Mouse (Mus musculus) NIH3T3 (cell line): ENCODE data around the gene Otop1.
A peak's percentile ranks its signal among the peaks of the same experiment; 100 is the strongest.

Source experiments
- DNase-seq: peaks from one replicate; pipeline ENCODE4 v3.0.0-alpha.2; 2012; ENCODE audit warnings: low read depth

Gene Otop1

GRCm38 (mm10) chr5:38275771-38276170, at the start of gene Otop1:
Gene Otop1, plus strand, starts transcription at chr5:38275972.
- no peak for DNase-seq

GRCm38 (mm10) chr5:38235422-38235821, 40.4 kb upstream of the Otop1 start:
- peak; percentile 62 for DNase-seq

- no peak for DNase-seq
These were observed 39.1 kb upstream of the Otop1 start for GRCm38 (mm10) chr5:38236627-38237026.

GRCm38 (mm10) chr5:38240727-38241472, 34.9 kb upstream of the Otop1 start:
- peak; percentile 17 for DNase-seq

- no peak for DNase-seq
These were observed 34.3 kb upstream of the Otop1 start for GRCm38 (mm10) chr5:38241473-38241834.

- DNase-seq = no peak
These were observed 33.8 kb upstream of the Otop1 start for GRCm38 (mm10) chr5:38241966-38242365.

- DNase-seq = peak; percentile 45
These were observed 20.6 kb upstream of the Otop1 start for GRCm38 (mm10) chr5:38255195-38255594.

DNA sequence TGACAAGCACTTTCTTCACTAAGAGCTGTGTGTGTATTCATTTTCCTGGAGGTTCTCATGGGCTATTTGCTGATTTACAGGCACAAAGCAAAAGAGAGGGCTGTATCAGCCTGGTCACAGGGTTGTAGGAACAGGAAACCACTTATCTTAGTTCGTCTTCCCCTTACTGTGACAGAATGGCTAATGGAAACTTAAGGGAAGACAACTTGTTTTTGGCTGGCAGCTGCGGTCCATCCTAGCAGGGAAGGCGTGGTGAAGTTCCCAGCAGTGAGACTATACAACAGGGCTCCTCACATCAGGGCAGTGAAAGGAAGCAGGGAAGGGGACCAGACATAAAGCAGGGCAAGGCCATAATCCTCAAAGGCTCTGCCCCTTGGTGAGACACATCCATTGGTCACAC, 20.1 kb upstream of the Otop1 start:
- DNase-seq = no peak

DNA sequence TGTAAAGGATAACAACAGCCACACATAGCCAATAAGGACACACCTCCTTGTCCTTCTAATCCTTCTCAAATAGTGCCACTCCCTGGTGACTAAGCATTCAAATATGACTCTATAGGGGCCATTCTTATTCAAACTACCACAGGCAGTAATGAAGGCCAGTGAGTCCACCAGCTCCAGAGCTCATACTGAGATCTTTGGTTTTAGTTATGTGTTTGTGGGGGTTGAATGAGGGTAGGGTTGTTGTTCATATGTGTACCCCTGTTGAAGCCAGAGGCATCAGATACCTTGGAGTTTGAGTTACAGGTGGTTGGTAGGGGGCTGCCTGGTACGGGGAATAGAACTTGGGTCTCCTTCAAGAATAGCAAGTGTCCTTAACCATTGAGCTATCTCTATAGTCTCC, 19.2 kb upstream of the Otop1 start:
- DNase-seq = no peak

DNA sequence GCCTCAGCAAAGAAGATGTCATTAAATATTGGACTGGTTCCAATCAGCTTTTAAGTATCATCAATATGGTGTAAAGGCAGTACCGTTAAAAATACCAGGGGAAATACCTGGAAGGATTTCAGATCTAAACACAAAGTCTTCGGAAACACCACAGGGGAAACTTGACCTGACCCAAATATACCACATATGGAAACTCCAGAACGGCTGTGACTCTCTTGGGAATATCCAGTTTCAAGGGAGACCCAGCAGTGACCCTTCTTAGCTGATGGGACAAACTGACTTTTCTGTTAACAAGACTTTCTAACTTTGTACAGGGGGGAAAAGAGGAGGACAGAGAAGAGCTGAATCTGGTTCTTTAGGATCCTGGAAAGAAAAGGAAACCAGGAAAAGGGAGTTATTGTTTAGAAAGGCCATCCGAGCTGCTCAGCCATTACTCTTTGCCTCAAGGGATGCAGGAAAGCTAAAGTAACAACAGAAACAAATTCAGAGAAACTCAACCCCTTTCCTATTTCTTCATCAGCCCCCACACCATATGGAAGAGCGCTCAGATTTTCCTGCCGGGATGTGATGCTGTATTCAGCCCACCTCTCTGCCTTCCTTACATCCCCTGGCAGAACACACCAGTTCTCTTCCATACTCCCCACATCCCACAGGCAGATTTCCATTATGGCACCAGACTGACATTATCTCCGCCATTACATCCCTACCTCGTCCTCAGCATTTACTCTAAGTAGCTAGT, 17.6 kb upstream of the Otop1 start:
- no peak for DNase-seq

- no peak for DNase-seq
These were observed 17.0 kb upstream of the Otop1 start for GRCm38 (mm10) chr5:38258773-38259146.

DNA sequence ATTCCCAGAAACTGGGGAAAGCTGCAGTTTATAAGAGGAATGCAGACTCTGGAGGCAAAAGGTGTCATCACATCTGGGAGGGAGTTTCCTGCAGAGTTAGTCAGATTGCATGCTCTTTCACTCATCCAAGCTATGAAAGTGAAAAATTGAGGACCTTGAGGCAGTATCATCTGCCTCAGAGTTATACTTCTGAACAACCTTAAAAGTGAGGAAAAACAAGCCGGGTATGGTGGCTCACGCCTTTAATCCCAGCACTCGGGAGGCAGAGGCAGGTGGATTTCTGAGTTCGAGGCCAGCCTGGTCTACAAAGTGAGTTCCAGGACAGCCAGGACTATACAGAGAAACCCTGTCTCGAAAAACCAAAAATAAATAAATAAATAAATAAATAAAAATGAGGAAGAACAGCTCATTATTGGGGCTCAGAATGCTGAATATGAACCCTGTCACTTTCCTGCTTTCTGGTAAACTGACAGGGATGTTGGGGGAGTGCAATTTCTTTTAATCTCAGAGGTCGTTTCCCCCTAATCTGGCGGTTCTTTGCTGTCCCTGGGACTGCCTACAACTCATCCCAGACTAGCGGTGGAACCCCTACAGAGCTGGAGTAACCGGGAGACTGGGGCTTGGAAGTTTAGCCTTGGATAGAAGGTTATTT, 16.2 kb upstream of the Otop1 start:
- DNase-seq = peak; percentile 21

- DNase-seq = peak; percentile 79
These were observed 15.6 kb upstream of the Otop1 start, which contains the start of gene Tmem128 for GRCm38 (mm10) chr5:38260107-38260682. Gene Tmem128, plus strand, starts transcription at chr5:38260185.

- DNase-seq = no peak
These were observed 4.8 kb upstream of the Otop1 start for GRCm38 (mm10) chr5:38270942-38271341.

GRCm38 (mm10) chr5:38273831-38274230, 1.9 kb upstream of the Otop1 start:
- DNase-seq = no peak

- no peak for DNase-seq
These were observed 679 bp downstream of the Otop1 start for GRCm38 (mm10) chr5:38276451-38276850.

DNA sequence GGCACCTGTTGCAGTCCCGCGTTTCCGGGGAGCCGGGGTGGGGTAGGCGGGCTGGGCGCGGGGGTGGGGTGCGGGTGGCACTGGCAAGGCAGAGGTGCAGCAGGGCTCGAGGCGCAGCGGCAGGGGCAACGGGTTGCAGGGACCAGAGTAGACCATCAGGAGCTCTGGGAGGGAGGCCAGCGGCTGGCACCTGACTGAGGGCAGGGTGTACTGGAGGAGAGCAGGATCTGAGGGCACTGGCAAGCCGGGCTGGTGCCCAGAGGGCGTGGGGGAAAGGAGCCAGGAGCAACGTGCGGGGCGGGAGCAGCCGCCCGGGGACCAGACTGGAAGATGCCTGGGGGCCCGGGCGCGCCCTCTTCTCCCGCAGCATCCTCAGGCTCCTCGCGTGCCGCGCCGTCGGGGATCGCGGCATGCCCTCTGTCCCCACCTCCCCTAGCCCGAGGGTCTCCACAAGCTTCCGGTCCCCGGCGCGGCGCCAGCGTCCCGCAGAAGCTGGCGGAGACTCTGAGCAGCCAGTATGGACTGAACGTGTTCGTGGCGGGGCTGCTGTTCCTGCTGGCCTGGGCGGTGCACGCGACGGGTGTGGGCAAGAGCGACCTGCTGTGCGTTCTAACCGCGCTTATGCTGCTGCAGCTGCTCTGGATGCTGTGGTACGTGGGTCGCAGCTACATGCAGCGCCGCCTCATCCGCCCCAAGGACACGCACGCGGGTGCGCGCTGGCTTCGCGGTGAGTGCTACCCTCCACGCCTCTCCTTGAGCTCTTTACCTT, 1.5 kb downstream of the Otop1 start:
- DNase-seq = no peak

- no peak for DNase-seq
These were observed 2.3 kb downstream of the Otop1 start for GRCm38 (mm10) chr5:38277936-38278600.

- no peak for DNase-seq
These were observed 4.3 kb downstream of the Otop1 start for GRCm38 (mm10) chr5:38280075-38280474.

DNA sequence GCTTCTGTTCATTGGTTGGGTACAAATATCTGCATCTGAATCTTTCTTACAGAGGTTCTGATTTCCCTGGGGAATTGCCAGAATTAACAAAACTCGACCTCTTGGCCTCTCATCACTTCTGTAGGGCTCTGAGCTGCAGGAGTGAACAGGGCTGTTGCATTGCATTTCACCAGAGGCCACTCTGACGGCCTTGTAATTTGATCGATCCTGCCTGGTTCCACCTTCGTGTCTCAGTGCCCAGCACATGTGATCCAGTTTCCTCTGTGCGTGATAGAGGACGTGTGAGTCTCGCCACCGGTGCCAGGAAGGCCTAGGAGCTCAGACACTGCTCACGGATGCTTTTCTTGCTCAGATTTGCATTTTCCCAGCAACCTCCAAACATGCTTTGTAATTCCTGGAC, 10.0 kb downstream of the Otop1 start:
- no peak for DNase-seq

GRCm38 (mm10) chr5:38288476-38288875, 12.7 kb downstream of the Otop1 start:
- DNase-seq = no peak
